Mouse (Mus musculus) kidney, postnatal 4 days (tissue): ENCODE measurements at regions not wholly inside any gene's neighbourhood (a gene's known extent, or its start where the extent isn't known, plus 50 kb on each side); places are given as distances from the start of the nearest gene placed in this dataset.
"Not testable (repeated sequence)": the region's sequence is repeated elsewhere in the genome, so short reads cannot be mapped to it uniquely, and the experiment has no call there.

ENCODE experiments used
- DNase-seq, 2 experiments: peaks; one replicate each; pipeline ENCODE4 v3.0.0; 2021; ENCODE audit warnings: mixed read lengths in 2 of 2

DNA sequence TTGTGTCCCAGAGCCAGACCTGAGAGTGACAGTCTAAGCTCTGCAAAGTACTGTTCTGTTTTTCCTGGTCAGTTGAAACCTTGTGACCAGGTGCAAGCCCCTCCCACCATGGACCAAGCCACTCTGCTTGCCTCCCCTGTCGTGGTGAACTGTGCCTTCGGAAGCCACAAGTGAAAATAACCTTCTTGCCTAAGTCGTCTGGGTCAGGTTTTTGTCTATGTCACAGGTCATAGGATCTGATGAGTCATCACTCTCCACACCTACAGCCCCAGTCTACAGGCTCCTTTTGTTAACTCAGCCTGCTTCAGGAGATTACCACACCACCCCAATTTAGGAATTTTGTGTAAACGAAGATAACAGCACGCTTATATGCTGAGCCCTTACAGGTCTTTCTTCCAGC, 417.2 kb upstream of the Arid1b start:
- DNase-seq, result no peak

DNA sequence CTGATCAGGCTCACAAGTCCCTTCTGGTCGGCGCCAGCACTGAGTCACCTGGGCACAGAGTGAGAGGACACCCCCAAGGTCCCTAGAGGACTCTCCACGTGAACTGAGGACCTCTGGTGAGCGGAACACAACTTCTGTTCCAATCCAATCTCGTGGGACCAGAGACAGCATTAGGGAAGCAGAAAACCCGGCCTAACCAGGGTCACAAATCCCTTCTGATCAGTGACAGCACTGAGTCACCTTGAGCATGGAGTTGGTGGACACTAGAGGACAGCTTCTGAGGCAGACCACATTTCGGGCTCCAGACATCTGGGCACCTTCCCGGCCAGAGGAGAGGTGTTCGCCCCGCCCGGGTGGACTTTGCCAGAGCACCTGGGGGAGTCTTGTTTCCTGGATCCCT, 412.3 kb upstream of the Arid1b start:
- no peak for DNase-seq

DNA sequence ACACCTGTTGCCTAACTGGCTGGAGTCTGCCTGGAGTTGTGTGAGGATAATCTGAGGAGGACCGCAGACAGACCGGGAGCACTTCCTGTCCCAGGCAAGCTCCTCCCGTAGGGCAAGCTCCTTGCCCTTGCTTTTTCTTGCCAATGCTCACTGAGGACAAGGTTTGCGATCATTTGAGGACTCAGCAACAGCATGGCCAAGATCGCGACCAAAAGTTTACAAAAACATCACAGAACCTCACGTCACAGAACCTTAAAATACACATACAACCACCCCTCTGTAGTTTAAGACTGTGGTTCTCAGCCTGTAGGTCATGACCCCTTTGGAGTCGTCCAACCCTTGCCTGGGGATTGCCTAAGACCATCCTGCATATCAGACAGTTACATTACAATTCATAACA, 383.7 kb upstream of the Arid1b start:
- no peak for DNase-seq

DNA sequence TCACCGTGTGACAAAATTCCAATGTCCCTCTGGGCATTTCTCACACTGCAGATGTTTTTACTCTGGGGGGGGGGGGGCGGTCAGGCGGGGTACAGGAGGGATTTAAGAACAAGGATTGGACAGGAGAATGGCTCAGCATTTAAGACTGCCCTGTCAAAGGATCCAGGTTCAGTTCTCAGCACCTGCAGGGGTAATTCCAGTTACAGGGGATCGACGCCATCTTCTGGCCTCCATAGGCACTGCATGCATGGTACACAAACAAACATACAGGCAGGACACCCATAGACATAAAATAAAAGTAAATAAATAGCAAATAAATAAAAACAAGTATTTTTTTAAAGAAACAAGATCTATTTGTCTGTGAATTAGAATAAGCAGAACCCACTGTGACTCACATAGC, 383.1 kb upstream of the Arid1b start:
- no peak for DNase-seq

DNA sequence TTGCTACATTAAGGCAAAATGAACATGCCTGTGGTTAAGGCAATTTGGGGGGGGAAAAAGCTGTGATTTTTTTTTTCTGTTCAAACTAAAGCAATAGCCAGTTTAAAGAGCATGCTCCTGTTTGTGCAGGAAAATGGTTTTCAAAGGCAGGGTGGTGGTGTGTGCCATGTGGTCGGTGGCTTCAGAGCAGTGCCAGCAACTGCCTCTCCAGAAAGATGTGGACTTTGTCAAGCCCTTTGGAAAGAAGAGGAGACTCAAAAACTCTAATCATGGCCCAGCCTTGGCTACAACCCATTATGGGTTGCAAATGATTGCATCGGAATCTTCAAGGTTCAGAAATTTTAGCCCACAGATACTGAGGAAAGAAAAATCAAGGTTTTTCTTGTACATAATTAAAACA, 382.4 kb upstream of the Arid1b start:
- no peak for DNase-seq

DNA sequence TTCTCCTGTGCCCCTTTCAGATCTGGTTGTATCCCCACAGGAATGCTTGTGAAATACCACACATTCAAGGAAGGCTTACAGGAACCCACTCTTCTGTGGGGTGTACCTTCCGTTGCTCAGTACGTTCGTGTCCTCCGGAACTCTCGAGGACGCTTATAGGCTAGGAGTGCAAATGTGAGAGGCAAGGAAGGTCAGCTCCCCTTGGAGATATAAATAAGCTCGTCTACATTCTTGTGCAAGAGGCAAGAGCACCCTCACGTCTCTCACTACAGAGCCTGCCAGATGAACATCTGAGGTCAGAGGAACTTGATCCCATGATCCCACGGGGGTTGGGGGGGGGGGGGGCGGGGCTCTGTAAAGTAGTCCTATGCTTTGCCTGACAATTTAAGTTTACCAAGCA, 382.0 kb upstream of the Arid1b start:
- no peak for DNase-seq

DNA sequence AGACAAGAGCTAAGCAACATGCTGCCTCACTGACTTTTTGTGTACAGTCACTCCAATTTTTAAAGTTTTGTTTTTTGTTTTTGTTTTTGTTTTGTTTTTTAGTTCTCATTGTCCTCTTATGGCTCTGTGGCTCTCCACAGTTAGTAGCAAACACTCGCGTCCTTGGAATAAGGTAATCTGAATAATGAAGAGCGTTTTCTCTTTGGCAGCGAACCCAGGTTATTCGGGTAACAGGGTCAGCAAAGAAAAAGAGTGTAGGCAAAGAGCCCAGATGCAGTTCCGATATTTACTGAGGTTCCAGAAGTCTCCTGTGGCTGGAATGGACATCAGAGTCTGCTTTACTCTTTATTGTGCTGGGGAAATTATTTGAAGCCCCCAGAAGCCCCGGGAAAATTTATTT, 381.4 kb upstream of the Arid1b start:
- DNase-seq, result no peak

DNA sequence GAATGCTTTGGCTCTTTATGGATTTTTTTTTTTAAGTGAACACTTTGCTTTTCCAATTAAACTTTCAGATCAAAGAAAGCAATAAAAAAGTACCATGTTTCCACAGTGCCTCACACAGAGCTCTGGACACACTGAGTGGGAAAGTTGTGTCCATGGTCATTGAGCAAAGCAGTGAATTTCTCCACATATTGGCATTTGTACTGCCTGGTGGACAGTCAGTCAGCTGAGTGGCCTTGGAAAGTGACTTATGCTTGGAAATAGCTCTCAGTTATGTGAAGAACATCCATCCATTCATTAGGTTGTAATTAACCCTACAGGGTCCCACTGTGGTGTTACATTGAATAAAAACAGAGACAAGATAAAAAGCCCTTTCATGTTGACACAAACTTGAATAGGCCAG, 373.8 kb upstream of the Arid1b start:
- no peak for DNase-seq

DNA sequence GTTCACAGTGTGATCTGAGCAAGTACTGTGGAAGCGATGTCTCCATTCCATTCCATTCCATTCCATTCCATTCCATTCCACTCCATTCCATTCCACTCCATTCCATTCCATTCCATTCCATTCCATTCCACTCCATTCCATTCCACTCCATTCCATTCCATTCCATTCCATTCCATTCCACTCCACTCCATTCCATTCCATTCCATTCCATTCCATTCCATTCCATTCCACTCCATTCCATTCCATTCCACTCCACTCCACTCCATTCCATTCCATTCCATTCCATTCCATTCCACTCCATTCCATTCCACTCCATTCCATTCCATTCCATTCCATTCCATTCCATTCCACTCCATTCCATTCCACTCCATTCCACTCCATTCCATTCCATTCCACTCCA, 368.0 kb upstream of the Arid1b start:
- not testable (repeated sequence) for DNase-seq

DNA sequence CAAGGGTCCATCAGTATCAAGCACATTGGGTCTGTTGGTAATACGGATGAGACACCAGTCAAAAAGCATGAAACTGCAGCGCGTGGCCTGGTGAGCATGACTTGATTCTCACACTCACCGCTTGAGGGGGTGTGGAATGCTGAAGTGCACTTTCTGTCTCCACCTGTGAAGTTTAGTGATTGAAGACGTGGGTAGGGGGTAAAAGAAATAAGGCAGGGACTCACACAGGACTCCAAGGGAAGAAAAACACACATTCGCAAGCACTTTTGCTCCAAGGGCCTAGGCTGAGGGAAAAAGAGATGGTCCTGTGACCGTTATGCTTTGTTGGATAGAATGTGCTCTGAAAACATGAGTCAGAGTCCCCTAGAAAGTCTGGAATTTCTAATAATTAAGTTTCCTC, 366.6 kb upstream of the Arid1b start:
- peak in 1 of 2 experiments; percentile 39 for DNase-seq

DNA sequence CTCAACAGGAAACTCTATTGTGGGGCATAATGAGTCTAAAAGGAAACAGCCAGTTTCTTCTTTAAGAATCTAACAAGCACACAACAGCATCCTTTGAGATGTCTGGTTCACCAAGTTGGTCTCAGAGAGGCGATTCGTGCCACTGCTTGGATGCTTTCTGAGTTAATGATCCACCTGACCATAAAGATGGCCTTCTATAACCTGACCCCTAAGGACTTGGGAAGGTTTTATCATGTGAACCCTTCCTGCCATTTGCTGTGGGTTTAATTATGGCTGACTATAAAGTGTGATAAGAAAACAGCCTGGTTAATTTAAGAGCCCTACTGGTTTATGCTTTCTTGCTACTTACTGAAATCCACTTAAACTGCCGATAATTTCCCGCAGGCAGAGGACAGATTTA, 363.0 kb upstream of the Arid1b start:
- no peak for DNase-seq

DNA sequence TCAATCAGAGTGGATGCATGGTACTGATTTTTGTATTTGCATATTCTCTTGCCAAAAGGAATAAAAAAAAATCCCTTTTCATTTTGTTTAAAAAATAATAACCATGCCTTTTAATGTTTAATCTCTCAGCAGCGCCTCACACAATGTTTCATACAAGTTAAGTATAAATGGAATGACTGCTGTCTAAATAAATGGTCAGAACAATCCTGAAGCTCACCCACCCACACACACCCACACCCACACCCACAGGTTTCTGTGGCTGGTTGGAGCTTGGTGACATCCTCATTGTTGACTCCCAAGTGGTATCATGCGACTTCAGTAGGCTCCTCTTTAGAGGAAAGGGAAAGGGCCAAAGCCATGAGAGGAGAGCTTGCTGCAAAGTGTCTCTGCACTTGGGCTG, 361.6 kb upstream of the Arid1b start:
- DNase-seq, result no peak

DNA sequence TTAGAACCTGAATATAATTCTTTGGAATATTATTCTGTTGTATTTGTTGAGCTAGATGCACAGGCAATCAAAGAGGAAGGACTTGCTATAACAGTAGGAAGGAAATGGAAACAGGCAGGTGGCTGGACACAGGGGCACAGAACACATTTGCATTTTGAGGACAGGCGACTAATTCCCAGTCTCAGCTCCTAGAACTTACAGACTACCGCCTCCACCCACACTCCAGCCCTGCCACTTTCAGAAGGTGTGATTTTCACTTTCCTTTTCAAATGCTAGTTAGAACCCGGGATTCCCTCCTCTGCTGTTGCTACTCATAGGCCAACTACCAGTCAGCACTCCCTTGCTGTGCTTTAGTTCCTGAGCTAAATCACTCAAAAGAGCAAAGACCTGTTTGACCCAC, 360.4 kb upstream of the Arid1b start:
- no peak for DNase-seq

DNA sequence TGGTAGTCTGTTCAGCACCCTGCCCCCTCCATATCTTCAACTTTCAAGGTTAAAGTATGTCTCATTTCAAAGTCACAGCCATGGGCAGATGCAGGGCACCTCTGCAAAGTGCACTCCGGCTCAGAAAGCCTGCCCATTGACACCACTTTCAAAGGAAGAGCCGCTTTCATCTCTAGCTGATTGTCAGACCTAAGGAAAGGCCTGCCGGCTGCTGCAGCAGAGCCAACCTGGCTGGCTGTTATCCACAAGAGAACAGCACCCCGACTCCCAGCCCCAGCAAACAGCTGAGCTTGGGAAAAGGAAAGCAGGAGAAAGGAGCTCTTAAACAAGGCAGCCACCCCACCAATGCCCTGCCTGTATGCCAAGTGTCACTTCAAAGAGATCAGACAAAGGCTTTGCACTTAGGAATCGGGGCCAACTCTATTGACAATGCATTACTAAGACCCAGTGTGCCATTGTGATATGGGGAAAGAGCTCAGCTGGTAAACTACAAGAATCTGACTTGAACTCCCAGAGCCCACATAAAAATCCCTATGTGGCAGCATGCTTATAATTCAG, 357.3 kb upstream of the Arid1b start:
- no peak for DNase-seq

DNA sequence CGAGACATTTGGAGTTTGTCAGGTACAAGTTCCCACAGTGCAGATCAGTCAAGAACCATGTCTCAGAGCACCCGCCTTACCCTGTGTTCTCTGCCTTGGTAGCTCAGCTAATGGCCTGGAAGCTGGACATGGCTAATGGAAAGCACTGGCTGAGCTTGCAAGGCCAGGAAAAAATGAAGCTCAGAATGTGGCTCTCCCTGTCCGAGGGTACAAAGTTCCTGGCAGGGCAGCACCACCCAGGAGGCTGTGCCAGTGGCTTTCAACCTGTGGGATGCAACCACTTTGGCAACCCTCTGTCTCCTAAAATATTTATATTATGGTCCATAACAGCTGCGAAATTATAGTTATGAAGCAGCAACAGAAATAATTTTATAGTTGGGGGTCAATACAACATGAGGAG, 354.6 kb upstream of the Arid1b start:
- no peak for DNase-seq

DNA sequence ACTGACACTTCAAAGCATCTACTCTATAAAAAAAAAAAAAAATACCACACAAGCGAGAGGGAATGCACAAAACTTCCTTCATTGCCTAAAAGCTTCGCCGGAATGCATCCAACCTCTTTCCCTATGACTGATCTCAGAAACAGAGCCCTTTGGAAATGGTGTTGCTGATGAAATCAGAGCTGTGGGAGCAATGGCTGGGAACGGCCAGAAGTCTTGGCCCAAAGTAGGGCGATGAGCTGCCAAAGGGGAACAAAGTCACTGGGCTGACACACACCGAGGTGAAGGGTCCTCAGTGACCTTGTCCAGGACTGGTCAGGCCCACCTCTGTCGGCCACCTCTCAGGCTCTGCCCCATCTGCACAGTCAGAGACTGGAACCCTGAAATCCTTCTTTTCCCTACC, 353.6 kb upstream of the Arid1b start:
- DNase-seq, result peak; percentile 11 to 24

DNA sequence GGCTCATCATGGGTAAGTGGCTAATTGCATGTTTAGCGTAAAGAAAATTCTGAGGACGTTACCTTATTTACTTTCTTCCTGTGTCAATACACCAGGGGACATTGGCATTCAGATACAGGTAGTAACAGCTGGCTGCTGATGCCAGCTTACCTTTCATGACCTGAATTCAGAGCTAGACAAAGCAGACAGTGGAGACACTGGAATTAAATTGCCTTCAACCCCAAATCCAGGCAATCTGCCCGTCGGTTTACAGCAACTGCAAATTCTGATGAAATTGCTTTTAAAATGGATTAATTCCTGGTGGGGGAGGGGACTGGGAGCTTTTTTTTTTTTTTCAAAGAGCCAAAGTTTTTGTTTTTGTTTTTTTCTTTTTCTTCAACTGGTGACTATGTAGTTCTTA, 353.0 kb upstream of the Arid1b start:
- DNase-seq, result no peak

DNA sequence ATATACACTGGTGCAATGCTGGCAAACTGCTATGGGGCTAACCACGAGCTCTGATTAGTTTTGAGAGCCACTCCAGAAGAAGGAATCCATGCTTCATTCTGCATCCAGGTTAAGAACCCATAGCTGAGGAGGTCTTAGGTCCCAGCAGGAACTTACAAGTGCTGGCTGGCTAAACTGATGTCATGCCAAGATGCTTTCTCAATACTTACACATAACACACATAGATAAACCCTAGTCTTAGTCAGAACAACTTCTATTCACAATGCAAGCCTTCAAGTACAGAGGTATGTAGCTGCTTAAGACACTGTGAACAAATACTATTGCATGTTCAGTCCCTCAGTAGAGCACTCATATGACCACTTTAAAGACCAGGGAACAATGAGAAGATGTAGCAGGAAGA, 352.1 kb upstream of the Arid1b start:
- no peak for DNase-seq

DNA sequence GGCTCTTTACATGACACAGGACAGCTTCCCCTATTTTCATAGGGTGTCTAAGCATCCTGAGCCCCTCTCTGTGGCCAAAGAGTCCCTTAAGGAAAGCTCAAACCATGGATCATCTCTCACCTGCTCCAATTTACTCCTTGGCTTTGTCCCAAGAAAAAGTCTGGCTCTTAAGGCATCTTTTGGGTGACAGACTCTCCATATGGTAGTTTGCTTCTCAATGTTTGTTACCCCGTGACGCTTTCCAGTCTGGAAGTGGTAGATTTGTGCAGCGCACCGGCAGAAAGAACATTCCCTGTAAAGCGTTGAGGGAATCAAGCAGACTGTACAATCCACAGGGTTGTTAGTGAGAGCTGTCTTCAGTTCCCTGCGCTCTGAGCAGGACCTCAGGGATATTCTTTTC, 350.8 kb upstream of the Arid1b start:
- no peak for DNase-seq

DNA sequence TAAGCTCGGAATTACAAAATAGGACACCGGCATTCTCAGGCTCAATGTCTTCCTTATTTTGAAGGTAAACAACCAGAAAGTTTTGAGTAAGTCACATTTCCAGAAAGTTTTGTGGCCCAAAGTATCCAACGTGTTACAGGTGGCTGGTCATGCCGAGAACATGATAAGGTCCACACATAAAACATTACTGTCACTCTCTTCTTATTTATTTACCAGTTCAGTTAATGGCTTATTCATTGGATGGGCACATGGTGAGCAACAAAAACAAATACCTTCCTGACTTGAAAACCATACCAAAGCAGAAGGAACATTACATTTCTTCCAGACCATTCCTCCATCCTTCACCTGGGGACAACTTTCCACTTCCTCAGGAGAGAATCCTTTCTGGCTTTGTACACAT, 345.5 kb upstream of the Arid1b start:
- DNase-seq, result no peak

DNA sequence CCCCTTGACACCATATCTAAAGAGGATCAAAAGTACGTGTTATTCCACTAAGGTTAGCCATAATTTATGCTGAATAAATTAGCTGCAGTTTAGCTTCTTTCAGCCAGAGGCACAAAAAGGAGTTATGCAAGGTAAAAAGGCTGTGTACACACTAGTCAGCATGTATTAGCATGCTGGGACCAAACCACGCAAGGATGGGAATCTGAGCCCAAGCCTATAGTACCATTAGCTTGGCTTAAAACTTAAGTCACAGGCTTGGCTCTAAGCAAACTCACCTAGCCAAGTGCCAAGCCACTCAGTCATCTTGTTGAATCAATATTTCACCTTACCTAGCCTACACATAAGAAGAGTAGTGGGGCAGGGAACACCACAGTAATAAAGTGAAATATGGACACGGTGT, 339.9 kb upstream of the Arid1b start:
- DNase-seq, result no peak

DNA sequence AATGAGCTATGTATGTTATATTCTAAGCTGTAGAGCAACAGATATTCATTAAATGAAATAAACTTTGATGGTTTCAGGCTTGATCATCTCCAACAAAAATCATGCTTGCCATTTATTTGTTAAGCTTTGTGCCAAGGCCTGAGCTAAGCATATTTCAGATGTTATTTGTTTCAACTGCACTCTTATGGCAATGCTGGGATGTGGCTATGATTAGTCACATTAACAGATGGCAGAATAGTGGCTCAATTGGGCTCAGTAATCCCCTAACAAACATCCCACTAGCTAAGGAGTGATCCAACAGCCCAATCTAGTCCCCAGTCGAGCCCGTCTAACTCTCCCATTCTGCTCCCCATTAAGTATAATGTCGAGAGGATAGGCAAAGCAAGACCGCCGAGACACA, 332.1 kb upstream of the Arid1b start:
- no peak for DNase-seq

DNA sequence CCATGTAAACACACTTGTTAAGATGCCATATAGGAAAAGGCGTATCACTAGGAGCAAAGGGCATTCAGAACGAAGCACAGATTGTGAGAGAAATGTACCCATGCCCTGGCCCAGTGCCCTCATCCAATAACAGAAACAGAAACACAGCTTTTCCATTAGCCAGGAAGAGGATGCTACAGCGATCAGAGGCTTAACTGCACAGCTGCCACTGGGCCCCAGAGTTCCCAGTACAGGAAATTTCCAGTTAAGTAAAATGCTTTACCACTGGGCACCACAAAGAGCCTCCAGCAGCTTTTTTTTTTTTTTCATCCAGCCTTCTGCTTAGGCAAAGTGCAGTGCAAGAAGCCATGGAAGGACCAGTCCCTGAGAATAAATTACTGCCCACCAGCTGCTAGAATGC, 325.6 kb upstream of the Arid1b start:
- DNase-seq, result no peak

DNA sequence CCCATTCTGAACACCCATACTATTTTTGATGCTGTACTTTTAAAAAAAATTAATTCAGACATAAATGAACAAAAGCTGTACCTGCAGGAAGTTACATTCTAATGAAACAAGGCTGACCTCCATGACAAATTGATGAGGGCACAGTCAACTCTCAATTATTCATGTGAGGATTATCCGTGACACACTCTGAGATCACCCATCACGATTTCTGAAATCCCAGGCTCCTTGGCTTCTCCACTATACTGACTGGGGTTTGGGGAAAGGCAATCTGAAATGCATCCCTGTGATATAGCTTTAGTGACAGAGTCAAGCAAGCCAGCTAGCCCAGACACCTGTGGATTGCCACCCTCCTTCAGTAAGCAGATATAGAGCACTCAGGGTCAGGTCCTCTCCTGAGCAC, 320.9 kb upstream of the Arid1b start:
- no peak for DNase-seq

DNA sequence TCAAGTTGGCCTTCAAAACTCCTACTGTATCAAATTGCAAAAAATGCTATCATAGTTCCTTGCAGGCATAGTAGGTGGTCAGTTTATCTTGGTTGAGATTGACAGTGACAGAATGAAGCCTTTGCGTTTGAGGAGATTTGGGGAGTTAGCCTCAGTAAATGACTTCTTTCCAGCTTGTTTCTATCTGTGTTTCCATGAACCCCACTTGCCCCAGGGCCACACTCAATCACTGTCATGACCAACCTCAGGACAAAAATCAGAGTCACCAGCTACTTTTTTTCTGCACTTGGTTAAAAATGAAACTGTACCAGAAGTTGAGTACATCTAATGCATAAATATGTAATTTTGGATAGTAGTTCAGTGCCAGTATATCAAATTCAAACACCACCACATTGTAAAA, 287.7 kb upstream of the Arid1b start:
- no peak for DNase-seq

DNA sequence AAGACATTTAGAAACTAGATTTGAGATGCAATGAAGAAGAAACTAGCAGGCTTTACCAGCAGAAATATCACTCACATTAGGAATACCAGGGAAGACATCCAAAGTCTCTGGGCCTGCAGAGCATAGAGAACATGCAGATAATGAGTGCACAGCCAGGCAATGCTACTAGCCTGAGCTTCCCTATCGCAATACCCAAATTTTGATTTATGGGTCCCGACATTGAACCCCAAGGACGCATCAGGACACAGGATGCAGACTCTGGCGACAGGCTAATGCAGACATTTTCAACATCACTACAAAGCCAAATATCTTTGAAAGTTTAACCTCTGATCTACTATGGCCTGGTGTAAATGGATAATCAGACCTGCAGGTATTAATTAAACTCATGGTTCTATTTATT, 273.1 kb upstream of the Arid1b start:
- no peak for DNase-seq
